Mouse (Mus musculus): ENCODE measurements around the gene Ube2s. TPM values are rescaled to one million over a fixed set of nuclear protein-coding genes. Genes with fewer than 3 reads are reported as not detected.

Gene Ube2s
- polyA plus RNA-seq, 1 experiment from 2014 or later, result 349 TPM

DNA sequence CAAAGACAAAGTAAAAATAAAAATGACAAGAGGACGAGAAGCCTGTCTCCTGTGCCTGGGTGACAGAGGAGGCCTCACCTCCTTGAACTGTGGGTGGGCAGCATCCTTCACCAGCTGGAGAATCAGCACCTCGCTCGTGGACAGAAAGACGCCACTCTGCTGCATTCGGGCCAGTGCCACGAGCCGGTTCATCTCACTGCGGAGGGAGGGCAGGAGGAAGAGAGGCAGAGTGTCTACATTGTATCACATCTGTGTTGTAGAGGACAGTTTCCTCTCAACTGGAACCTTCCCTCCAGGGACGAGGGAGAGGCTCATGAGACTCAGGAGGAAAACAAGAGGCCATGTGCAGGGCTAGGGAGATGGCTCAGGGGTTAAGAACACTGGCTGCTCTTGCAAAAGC lies 37.0 kb upstream of the Ube2s start:
- H3K9ac ChIP-seq (replicated peaks; ENCODE audit: low read depth, low read length), result no peak overlapping the region
- no peak overlapping the region for H3K4me3 ChIP-seq (ENCODE audit: low read depth, low read length)
- H3K4me2 ChIP-seq (replicated peaks; ENCODE audit: low read depth, low read length), result no peak overlapping the region
- H3K36me3 ChIP-seq (ENCODE audit: control insufficient read depth, insufficient read depth, low read length), result no peaks in the 10 kb centered on the region
- WGBS, result 61% methylated on average over 9 of the region's 9 CpGs
- peaks cover 4% of the 10 kb centered on the region; the same call in 1 of the 2 replicates for H3K4me1 ChIP-seq (ENCODE audit: control insufficient read depth, insufficient read depth, low read length)
- H3K9me3 ChIP-seq (ENCODE audit: control insufficient read depth, low read depth, low read length), result no peaks in the 10 kb centered on the region
- no peak for ATAC-seq (ENCODE audit: insufficient number of reproducible peaks, insufficient read depth, low FRiP score, low read depth)
- no peak overlapping the region for H3K27ac ChIP-seq (ENCODE audit: low read length)
- peaks cover 2% of the 10 kb centered on the region; the same call in 1 of the 2 replicates for H3K27me3 ChIP-seq (ENCODE audit: control insufficient read depth, insufficient read depth, low read length)

DNA sequence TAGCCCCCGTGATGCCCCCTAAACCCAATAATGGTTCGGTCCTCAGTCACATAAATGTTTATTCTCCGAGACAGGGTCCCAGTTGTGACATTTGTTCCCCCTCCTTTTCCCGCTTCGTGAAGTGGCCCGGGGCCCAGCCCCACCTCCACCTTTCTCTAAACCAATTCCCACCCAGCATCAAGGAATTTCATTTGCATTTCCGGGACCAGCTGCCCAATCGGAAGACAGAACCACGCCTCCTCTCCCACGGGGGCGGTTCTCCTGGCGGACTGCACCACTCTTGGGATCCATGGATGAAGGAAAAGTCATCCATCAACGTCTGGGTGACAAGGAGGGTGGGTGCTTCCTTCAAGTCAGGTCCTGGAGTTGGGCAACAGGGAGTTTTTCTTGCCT lies 32.5 kb upstream of the Ube2s start:
- Histone ChIP-seq H3K4me1 (ENCODE audit: control insufficient read depth, insufficient read depth, low read length) (peaks cover 22% of the 10 kb centered on the region), H3K4me2 (replicated peaks; ENCODE audit: low read depth, low read length) (peak overlapping the region; percentile 93), H3K27ac (ENCODE audit: low read length) (no peak overlapping the region), H3K4me3 (ENCODE audit: low read depth, low read length) (peak overlapping the region; percentile 41), H3K27me3 (ENCODE audit: control insufficient read depth, insufficient read depth, low read length) (peaks cover 23% of the 10 kb centered on the region), H3K9me3 (ENCODE audit: control insufficient read depth, low read depth, low read length) (no peaks in the 10 kb centered on the region), H3K36me3 (ENCODE audit: control insufficient read depth, insufficient read depth, low read length) (no peaks in the 10 kb centered on the region), H3K9ac (replicated peaks; ENCODE audit: low read depth, low read length) (0 out of 2 replicates have a peak overlapping the region, but pooled peaks have one; percentile 14)
- WGBS, result 0% methylated on average over 13 of the region's 13 CpGs
- ATAC-seq (ENCODE audit: insufficient number of reproducible peaks, insufficient read depth, low FRiP score, low read depth), result peak; percentile 86

DNA sequence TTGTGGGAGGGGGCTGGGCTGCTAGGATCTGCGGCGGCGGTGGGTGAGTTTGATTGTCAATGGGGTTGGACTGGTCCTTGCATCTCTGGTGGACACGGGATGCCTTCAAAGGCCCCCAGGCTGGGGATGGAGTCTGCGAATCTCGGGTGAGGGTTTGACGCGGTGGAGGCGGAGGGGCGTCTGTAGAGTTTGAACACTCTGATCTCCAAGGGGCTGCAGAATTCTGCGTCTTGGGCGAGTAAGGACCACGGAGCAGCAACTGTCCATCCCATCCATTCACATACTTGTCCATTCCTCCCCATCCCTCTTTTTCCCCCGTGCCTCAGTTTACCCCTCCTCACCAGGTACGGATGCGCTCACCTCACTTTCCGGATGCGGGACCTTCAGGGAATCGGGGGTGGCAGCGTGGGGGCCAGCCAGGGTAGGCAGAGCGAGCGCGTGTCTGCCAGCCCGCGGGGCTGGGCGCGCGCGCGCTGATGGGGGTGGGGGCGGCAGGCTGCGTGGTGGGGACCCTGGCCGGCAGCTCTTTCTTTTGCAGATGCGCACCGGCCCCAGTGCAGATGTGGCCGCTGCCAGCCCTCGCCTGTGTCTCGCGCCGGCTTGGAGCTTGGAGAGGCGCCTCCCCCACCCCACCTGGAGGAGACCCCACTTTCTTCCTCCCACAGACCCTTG lies 32.0 kb upstream of the Ube2s start, which contains the start of gene Shisa7:
Gene Shisa7 (minus strand): TSS at position 452 of the 672 bp plus-strand sequence.
- H3K36me3 ChIP-seq (ENCODE audit: control insufficient read depth, insufficient read depth, low read length), result no peaks in the 10 kb centered on the region
- WGBS, result 1% methylated on average over 40 of the region's 41 CpGs
- H3K4me1 ChIP-seq (ENCODE audit: control insufficient read depth, insufficient read depth, low read length), result peaks cover 22% of the 10 kb centered on the region
- H3K9ac ChIP-seq (replicated peaks; ENCODE audit: low read depth, low read length), result peak within 1 kb of the TSS; percentile 14; the same call in 1 of the 2 replicates
- peak within 1 kb of the TSS; percentile 93 for H3K4me2 ChIP-seq (replicated peaks; ENCODE audit: low read depth, low read length)
- peaks cover 23% of the 10 kb centered on the region for H3K27me3 ChIP-seq (ENCODE audit: control insufficient read depth, insufficient read depth, low read length)
- ATAC-seq (ENCODE audit: insufficient number of reproducible peaks, insufficient read depth, low FRiP score, low read depth), result peak; percentile 30; the same call in 1 of the 2 replicates
- no peaks in the 10 kb centered on the region for H3K9me3 ChIP-seq (ENCODE audit: control insufficient read depth, low read depth, low read length)
- H3K27ac ChIP-seq (ENCODE audit: low read length), result no peak within 1 kb of the TSS; the same call in 1 of the 2 replicates
- peak within 1 kb of the TSS; percentile 41 for H3K4me3 ChIP-seq (ENCODE audit: low read depth, low read length)

DNA sequence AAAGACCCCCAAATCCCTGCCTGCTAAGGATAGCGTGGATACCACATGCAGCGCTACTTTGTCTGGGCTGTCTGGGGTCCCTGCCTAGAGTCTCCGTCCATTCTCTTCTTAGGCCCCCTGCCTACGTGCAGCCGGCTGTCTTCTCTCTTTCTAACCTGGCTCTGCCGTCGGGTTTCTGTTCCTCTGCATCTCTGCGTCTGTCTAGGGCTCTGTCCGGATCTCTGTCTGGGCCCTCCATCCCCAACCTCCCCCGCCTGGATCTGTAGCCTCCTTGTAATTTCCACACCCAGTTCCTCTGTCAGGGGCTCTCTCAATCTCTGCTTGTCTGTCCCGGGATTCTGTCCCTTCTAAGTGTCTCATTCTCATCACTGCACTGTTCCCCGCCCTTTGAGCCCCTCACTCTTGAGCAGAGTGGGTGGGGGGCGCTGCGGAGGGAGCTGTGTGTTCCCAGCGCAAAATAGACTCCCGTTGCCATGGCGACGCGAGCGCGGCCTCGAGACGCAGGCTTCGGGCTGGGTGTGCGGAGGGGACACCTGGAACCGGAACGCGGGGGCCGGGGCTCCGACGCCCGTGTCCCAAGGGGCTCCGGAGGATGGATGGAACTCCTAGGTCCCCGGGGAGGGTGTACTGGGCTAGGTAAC lies 31.3 kb upstream of the Ube2s start:
- Histone ChIP-seq H3K36me3 (ENCODE audit: control insufficient read depth, insufficient read depth, low read length) (no peaks in the 10 kb centered on the region), H3K9ac (replicated peaks; ENCODE audit: low read depth, low read length) (no peak overlapping the region; the same call in 1 of the 2 replicates), H3K27me3 (ENCODE audit: control insufficient read depth, insufficient read depth, low read length) (peaks cover 23% of the 10 kb centered on the region), H3K27ac (ENCODE audit: low read length) (no peak overlapping the region; the same call in 1 of the 2 replicates), H3K4me2 (replicated peaks; ENCODE audit: low read depth, low read length) (peak overlapping the region; percentile 93), H3K4me1 (ENCODE audit: control insufficient read depth, insufficient read depth, low read length) (peaks cover 22% of the 10 kb centered on the region), H3K9me3 (ENCODE audit: control insufficient read depth, low read depth, low read length) (no peaks in the 10 kb centered on the region), H3K4me3 (ENCODE audit: low read depth, low read length) (peak overlapping the region; percentile 41)
- ATAC-seq (ENCODE audit: insufficient number of reproducible peaks, insufficient read depth, low FRiP score, low read depth), result peak; percentile 26; the same call in 1 of the 2 replicates
- WGBS, result 2% methylated on average over 34 of the region's 34 CpGs

GRCm38 (mm10) chr7:4842634-4843131 lies 30.3 kb upstream of the Ube2s start:
- no peaks in the 10 kb centered on the region for H3K9me3 ChIP-seq (ENCODE audit: control insufficient read depth, low read depth, low read length)
- under 1% methylated on average over 16 of the region's 16 CpGs for WGBS
- H3K9ac ChIP-seq (replicated peaks; ENCODE audit: low read depth, low read length), result no peak overlapping the region
- H3K27me3 ChIP-seq (ENCODE audit: control insufficient read depth, insufficient read depth, low read length), result peaks cover 23% of the 10 kb centered on the region
- peak overlapping the region; percentile 15; the same call in 1 of the 2 replicates for H3K4me3 ChIP-seq (ENCODE audit: low read depth, low read length)
- H3K27ac ChIP-seq (ENCODE audit: low read length), result no peak overlapping the region
- no peaks in the 10 kb centered on the region for H3K36me3 ChIP-seq (ENCODE audit: control insufficient read depth, insufficient read depth, low read length)
- peaks cover 22% of the 10 kb centered on the region for H3K4me1 ChIP-seq (ENCODE audit: control insufficient read depth, insufficient read depth, low read length)
- ATAC-seq (ENCODE audit: insufficient number of reproducible peaks, insufficient read depth, low FRiP score, low read depth), result peak; percentile 57; the same call in 1 of the 2 replicates
- H3K4me2 ChIP-seq (replicated peaks; ENCODE audit: low read depth, low read length), result peak overlapping the region; percentile 32

GRCm38 (mm10) chr7:4842077-4842476 lies 29.7 kb upstream of the Ube2s start:
- Histone ChIP-seq H3K9me3 (ENCODE audit: control insufficient read depth, low read depth, low read length) (0 out of 2 replicates have a peak, but pooled peaks cover 2% of the 10 kb centered on the region), H3K4me2 (replicated peaks; ENCODE audit: low read depth, low read length) (0 out of 2 replicates have a peak overlapping the region, but pooled peaks have one; percentile 32), H3K27me3 (ENCODE audit: control insufficient read depth, insufficient read depth, low read length) (peaks cover 23% of the 10 kb centered on the region), H3K4me3 (ENCODE audit: low read depth, low read length) (no peak overlapping the region), H3K9ac (replicated peaks; ENCODE audit: low read depth, low read length) (no peak overlapping the region), H3K36me3 (ENCODE audit: control insufficient read depth, insufficient read depth, low read length) (no peaks in the 10 kb centered on the region), H3K4me1 (ENCODE audit: control insufficient read depth, insufficient read depth, low read length) (peaks cover 22% of the 10 kb centered on the region), H3K27ac (ENCODE audit: low read length) (no peak overlapping the region)
- no peak for ATAC-seq (ENCODE audit: insufficient number of reproducible peaks, insufficient read depth, low FRiP score, low read depth)
- 46% methylated on average over 5 of the region's 5 CpGs for WGBS

- Histone ChIP-seq H3K4me1 (ENCODE audit: control insufficient read depth, insufficient read depth, low read length) (peaks cover 6% of the 10 kb centered on the region; the same call in 1 of the 2 replicates), H3K9ac (replicated peaks; ENCODE audit: low read depth, low read length) (no peak overlapping the region), H3K9me3 (ENCODE audit: control insufficient read depth, low read depth, low read length) (0 out of 2 replicates have a peak, but pooled peaks cover 3% of the 10 kb centered on the region), H3K4me2 (replicated peaks; ENCODE audit: low read depth, low read length) (no peak overlapping the region), H3K4me3 (ENCODE audit: low read depth, low read length) (no peak overlapping the region), H3K27ac (ENCODE audit: low read length) (no peak overlapping the region), H3K36me3 (ENCODE audit: control insufficient read depth, insufficient read depth, low read length) (no peaks in the 10 kb centered on the region), H3K27me3 (ENCODE audit: control insufficient read depth, insufficient read depth, low read length) (peaks cover 29% of the 10 kb centered on the region; the same call in 1 of the 2 replicates)
- no peak for ATAC-seq (ENCODE audit: insufficient number of reproducible peaks, insufficient read depth, low FRiP score, low read depth)
- WGBS, result 6% methylated on average over 1 of the region's 1 CpGs
Observed at GRCm38 (mm10) chr7:4837639-4838038, 25.2 kb upstream of the Ube2s start.

DNA sequence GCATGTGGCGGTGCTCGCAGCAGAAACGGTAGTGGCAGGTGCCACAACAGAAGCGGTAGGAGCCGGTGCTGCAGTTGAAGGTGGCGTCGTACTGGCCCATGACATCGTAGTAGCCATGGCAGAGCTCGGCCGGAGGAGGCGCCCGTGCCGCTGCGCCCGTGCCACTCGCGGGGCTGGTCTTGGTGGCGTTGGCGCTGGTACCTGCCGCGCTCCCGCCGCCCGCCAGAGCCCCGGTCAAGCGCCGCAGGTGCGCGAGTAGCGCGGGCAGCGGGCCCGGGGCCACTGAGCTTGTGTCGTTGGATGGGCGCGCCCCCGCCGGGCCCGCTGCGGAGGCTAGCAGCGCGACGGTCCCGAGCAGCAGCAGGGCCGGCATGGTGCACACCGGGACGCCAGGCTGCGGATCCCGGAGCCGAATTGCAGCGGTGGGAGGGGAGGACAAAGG lies 24.0 kb upstream of the Ube2s start:
- H3K27me3 ChIP-seq (ENCODE audit: control insufficient read depth, insufficient read depth, low read length), result peaks cover 20% of the 10 kb centered on the region; the same call in 1 of the 2 replicates
- ATAC-seq (ENCODE audit: insufficient number of reproducible peaks, insufficient read depth, low FRiP score, low read depth), result peak; percentile 74
- under 1% methylated on average over 51 of the region's 51 CpGs for WGBS
- peak overlapping the region; percentile 80 for H3K4me2 ChIP-seq (replicated peaks; ENCODE audit: low read depth, low read length)
- H3K4me1 ChIP-seq (ENCODE audit: control insufficient read depth, insufficient read depth, low read length), result 0 out of 2 replicates have a peak, but pooled peaks cover 3% of the 10 kb centered on the region
- H3K36me3 ChIP-seq (ENCODE audit: control insufficient read depth, insufficient read depth, low read length), result no peaks in the 10 kb centered on the region
- no peak overlapping the region for H3K27ac ChIP-seq (ENCODE audit: low read length)
- H3K4me3 ChIP-seq (ENCODE audit: low read depth, low read length), result peak overlapping the region; percentile 41
- H3K9me3 ChIP-seq (ENCODE audit: control insufficient read depth, low read depth, low read length), result 0 out of 2 replicates have a peak, but pooled peaks cover 3% of the 10 kb centered on the region
- H3K9ac ChIP-seq (replicated peaks; ENCODE audit: low read depth, low read length), result peak overlapping the region; percentile 42; the same call in 1 of the 2 replicates

Measured in stomach, embryonic 14.5 days (tissue).